Mouse (Mus musculus) brain, embryonic 18.5 days (tissue): ENCODE data around the gene Amdhd2.

ENCODE experiments used
- DNase-seq: peaks from one replicate; pipeline ENCODE4 v3.0.0-alpha.2; 2012; ENCODE audit warnings: low read depth, low spot score

Gene Amdhd2

GRCm38 (mm10) chr17:24163176-24163962 lies at the start of gene Amdhd2:
TSS of gene Amdhd2 (minus strand) at chr17:24163766.
- DNase-seq: peak; percentile 87

- no peak for DNase-seq
These were observed 49.6 kb upstream of the Amdhd2 start for GRCm38 (mm10) chr17:24213186-24213585.

- DNase-seq: no peak
These were observed 49.0 kb upstream of the Amdhd2 start for GRCm38 (mm10) chr17:24212441-24213018.

GRCm38 (mm10) chr17:24211631-24212440 lies 48.3 kb upstream of the Amdhd2 start:
- peak; percentile 80 for DNase-seq

DNA sequence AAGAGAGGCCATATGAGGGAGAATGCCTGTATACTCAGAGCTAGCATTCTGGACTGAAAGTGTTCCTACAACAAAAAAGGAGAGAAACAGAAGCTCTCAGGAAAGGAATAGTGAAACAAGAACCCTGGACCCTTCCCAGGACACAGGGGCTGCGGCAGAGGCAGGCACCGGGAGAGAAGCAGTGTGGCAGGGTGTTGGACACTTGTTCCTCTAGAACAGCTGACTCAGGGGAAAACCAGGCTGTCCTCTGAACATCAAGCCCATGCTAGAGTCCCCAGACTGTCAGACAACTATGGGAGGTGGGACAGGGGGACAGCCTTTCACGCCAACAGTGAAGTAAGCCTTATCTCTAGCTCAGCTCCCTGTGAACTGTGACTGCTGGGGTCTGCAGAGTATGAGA lies 47.0 kb upstream of the Amdhd2 start:
- DNase-seq: no peak

DNA sequence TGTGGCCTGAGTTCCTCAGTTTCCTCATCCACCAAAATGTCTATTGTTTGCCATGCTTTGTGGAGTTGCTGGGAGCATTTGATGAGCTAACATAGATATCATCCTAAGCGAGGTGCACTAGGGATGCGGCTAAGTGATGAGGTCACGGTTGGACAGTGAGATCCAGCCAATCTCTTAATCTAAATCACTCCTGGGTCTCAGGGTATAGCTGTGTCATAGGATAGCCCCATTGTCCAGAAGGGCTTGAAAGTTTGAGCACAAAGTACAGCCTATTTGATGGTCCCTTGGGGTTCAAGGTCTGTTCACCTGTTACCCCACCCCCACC lies 46.3 kb upstream of the Amdhd2 start:
- DNase-seq: no peak

- no peak for DNase-seq
These were observed 45.7 kb upstream of the Amdhd2 start, which contains the start of gene Ntn3 for GRCm38 (mm10) chr17:24209043-24209915. TSS of gene Ntn3 (minus strand) at chr17:24209531.

- DNase-seq: no peak
These were observed 45.1 kb upstream of the Amdhd2 start for GRCm38 (mm10) chr17:24208641-24209042.

DNA sequence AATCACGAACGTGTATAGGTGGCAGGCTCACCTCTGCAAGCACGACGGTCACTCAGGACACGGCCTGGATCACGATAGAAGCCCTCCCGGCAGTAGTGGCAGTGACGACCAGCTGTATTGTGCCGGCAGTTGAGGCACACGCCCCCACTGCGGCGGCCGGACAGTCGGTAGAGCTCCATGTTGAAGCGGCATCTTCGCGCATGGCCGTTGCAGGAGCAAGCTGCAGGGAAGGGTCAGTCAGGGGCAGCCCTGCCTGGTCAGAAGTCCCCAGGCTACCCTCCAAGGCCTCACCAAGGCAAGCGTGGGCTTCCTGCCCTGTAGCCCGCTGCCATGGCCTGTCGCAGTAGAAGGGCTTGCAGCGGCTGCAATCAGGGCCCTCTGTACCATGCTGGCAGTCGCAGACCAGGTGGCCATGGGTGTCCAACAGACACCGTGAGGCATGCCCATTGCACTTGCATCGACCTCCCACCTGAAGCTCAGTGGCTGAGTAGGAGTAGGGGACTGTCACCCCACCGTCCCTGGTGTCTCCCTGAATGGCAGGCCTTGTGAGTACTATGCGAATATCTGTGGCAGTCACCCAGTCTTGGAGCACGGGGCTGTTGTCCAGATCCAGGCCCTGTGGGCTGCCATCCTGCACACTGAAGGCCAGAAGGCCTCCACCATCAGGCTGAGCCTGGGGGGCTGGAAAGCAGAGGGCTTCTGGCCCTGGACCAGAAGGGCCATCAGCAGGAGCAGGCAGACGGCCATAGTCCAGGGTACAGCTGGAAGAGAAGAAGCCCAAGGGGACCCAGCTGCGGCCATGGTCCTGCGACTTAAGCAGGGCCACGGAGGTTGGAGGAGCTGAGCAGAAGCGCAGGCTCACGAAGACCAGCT lies 44.4 kb upstream of the Amdhd2 start:
- DNase-seq: no peak

DNA sequence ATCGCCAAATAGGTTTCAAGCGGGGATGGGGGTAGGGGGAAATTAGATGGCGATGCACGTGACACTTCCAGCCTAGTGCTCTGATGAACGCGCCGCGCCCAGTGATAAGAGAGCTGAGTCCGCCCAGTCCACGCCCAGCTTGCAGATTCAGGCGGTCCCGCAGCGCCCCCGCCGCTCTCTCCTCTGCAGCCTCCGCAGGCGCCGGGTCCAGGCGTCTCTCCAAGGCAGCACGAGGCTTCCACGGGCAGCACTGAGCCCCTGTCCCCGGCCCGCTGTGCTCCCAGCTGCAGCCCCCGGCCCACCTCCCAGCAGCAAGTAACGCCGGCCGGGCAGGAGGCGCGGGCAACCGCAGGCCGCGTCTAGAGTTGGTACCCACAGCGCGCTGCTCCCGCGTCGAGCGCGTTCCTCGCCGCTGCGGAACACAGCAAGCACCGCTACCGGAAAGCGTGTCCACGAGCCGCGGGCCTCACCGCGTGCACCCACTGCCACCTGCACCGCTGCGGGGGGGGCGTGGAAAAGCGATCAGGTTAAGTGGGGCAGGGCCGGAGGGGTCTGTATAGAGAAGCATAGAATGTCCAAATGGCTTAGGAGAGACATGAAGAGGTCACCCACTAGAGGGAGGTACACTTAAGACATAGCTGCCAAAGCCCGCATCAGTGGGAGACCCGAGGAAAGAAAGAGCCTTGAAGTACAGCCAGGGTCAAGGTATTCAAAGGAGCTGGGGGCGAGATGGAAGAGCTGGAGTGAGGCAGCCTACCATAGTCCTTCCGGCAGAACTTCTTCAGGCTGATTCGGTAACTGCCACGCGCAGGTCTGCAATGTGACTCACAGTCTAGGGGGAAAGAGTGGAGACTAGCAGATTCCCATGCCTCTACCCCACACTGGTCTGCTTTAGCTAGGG lies 43.1 kb upstream of the Amdhd2 start:
- DNase-seq: no peak

DNA sequence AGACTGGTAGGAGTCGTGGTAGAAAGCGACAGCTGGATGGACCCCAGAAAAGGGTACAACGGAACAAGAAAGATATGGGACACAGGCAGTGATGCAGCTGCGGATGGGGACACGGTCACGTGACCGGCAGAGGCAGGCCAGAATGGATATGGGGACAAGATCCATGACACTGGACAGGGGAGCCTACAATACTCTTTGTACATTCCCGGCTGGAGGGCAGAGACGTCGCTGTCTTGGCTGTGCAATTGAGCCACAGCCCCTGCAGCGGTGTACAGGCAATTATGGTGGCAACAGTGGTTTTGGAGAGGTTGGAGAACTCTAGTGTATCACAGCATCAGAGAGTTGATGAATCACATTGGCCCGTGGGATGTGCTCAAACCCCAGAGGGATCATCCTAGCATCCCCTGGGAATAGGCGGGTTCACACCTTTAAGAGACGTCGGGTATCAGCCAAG lies 42.4 kb upstream of the Amdhd2 start:
- no peak for DNase-seq

GRCm38 (mm10) chr17:24205284-24205888 lies 41.8 kb upstream of the Amdhd2 start, which contains the start of gene Tbc1d24:
TSS of gene Tbc1d24 (minus strand) at chr17:24205562.
- DNase-seq: peak; percentile 87

DNA sequence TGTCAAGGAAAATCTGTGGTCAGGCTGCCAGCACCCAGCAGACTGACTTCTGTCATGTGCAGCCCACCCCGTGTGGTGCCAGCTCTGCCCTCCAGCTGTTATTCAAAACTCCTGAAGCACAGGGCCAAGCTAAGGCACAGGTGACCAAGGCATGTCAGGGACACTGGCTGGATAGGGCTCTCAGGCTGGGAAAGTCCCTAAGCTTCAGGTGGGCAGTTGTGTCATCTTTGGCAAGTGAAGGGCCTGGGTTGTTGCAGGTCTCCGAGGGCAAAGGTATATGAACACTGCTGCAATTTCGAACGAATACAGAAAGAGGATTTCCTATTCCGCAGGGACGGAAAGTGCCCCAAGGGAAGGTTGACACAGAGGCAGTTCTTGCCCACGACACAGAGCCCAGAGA lies 41.3 kb upstream of the Amdhd2 start:
- DNase-seq: no peak

DNA sequence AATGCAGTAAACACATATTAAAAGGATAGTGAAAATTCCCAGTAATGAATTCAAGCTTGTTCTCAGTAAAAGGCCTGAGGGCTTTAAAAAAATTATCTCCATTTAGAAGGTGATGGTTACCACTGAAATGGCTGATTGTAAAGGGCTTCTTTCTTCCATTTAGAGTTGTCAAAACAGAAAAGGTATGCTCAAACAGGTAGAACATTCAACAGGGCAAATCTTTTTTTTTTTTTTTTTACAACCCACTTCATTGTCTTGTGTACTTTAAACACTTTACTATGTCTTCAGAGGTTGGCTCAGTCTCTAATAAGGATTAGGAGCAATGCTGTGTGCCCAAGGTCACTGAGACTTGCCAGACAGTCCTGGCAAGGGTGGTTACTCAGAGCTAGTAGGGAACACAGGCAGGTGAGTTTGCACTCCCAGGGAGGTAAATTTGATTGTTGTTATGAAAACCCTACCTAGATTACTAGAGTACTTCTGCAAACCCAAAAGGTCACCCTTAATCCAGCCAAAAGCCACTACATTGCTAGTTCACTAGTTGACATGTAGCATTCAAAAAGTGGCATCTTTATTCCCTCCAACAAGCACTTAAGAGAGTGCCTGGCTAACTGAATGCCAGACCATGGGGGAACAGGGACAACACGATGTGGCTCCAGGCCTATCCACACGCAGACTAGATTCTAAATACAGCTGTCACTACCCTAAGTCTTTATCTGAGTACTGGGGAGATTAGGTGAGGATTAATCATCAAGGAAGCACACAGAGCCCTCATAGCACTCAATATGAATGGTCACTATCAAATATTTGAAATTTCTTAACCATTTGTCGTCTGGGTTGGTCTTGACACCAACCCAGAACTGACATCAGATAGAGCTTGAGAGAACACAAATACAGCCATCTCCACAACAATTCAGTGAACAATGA lies 40.3 kb upstream of the Amdhd2 start:
- DNase-seq: no peak

DNA sequence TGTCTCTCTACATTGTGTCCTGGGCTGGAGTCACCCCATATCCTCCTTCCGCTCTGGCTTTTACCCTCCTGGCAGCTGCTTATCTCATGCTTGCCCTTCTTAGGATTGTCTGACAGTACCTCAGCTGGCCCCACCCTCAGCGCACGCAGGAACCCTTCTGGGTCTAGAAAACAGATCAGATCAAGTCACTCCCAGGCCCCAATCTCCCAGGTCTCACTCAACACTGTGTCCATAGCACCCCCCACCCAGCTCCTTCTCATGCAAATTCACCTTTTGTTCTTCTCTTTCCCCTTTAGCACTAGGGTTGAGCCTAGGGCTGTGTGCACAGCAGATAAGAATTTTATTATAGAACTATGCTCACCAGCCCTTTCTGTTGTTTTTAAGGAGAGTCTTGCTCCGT lies 39.5 kb upstream of the Amdhd2 start:
- no peak for DNase-seq

DNA sequence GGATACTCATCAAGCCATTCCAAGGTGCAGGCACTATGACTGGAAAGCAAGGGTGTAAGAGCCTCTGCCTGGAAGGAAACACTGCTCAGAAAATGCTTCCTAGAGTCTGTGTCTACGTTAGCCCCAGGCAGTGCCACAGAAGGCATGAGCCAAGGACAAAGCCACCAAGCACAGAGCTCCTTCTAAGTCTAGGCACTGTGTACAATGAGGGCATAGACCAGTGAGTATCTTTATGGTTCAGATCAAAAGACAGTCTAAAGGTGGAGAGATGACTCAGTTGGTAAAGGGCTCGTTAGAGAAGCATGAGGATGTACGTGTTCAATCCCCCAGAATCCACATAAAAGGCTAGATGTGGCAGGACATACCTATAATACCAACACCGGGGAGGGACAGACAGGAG lies 37.5 kb upstream of the Amdhd2 start:
- no peak for DNase-seq

DNA sequence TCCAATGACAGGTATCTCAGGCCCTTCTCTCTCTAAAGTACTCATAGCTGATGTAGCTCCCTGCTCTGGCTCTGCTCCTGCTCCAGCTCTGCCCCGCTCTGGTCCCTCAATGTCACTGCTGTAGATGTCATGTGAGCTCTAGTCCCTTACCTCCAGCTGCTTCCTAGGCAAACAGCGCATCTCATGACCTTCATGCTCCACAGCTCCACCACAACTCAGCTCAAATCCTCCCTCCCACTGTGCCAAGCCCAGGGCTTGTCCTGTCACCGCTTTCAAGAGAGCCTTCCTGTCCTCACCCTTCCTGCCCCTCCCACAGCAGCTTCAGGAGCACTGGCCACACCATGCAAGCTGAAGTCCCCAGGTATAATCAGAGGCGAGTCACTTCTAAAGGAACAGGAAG lies 36.2 kb upstream of the Amdhd2 start:
- no peak for DNase-seq

GRCm38 (mm10) chr17:24199252-24199651 lies 35.7 kb upstream of the Amdhd2 start:
- no peak for DNase-seq
